Mouse (Mus musculus) heart, adult 2 months (tissue): ENCODE measurements around the gene Xrcc5. TPM values are rescaled to one million over a fixed set of nuclear protein-coding genes. Genes with fewer than 3 reads are reported as not detected.

Experiments
- DNase-seq, 2 experiments: peaks; one replicate each; pipeline ENCODE4 v3.0.0; 2021
- H3K27ac ChIP-seq: fragments of 200-600 bp; 2 replicates; pipeline ENCODE4 v1.8.1; 2022
- H3K27me3 ChIP-seq: fragments of 200-500 bp; 2 replicates; pipeline ENCODE4 v1.6.1; 2012; ENCODE audit warnings: mild to moderate bottlenecking, low read length, inconsistent platforms, mixed read lengths; ENCODE audit not compliant: control insufficient read depth, insufficient read depth
- H3K36me3 ChIP-seq: fragments of 200-500 bp; 2 replicates; pipeline ENCODE4 v1.6.1; 2012; ENCODE audit warnings: low read length, inconsistent platforms; ENCODE audit not compliant: control insufficient read depth, insufficient read depth
- H3K4me1 ChIP-seq: fragments of 200-500 bp; 2 replicates; pipeline ENCODE4 v1.6.1; 2011; ENCODE audit warnings: low read length; ENCODE audit not compliant: control insufficient read depth, insufficient read depth
- H3K4me3 ChIP-seq: fragments of 200-600 bp; 2 replicates; pipeline ENCODE4 v1.8.1; 2022
- H3K79me2 ChIP-seq: fragments of 200-500 bp; replicated peaks from 2 replicates; pipeline ENCODE4 v1.6.1; 2012; ENCODE audit warnings: mild to moderate bottlenecking, inconsistent platforms, low read length, moderate library complexity, mixed read lengths; ENCODE audit not compliant: control insufficient read depth, insufficient read depth
- H3K9ac ChIP-seq: fragments of 200-500 bp; 2 replicates; pipeline ENCODE4 v1.6.1; 2012; ENCODE audit warnings: low read depth, mild to moderate bottlenecking, control low read depth, inconsistent platforms, low read length, mixed read lengths
- CTCF ChIP-seq: fragments of 200-600 bp; IDR thresholded peaks from 2 replicates; pipeline ENCODE4 v1.8.1; 2022; ENCODE audit warnings: antibody characterized with exemption, mild to moderate bottlenecking, moderate library complexity
- EP300 ChIP-seq: fragments of 200-500 bp; IDR thresholded peaks from 2 replicates; pipeline ENCODE4 v1.6.1; 2011; ENCODE audit warnings: low read depth, low read length, control low read depth; ENCODE audit not compliant: insufficient read depth
- POLR2A ChIP-seq: fragments of 200-500 bp; IDR thresholded peaks from 2 replicates; pipeline ENCODE4 v1.6.1; 2011; ENCODE audit warnings: mild to moderate bottlenecking, low read depth, low read length, control low read depth; ENCODE audit not compliant: insufficient read depth
- WGBS: fragments of 180-500 bp; shearing (Covaris S2); methylation state at CpG from one replicate; pipeline ENCODE4 v1.1.7; 2018; 5-methylcytosine and 5-hydroxymethylcytosine counted together
- intact Hi-C: fragments of 180-260 bp; cut with DNase I; formaldehyde crosslinking; loops from one replicate; pipeline ENCODE4 v1.15.1; 2025
- polyA plus RNA-seq: library from polyadenylated mRNA; depleted of rRNA; stranded (reverse); fragments of >200 nt; gene quantifications from 2 replicates; pipeline ENCODE4 v1.2.3, GENCODE M21; 2012
- total RNA-seq, 2 experiments: library from RNA; stranded (reverse); gene quantifications; 2 replicates each; pipeline ENCODE4 v1.2.3; 2021

Gene Xrcc5
- total and polyA plus RNA-seq, 3 experiments = 3.6 to 16.2 (median 14.1) TPM

DNA sequence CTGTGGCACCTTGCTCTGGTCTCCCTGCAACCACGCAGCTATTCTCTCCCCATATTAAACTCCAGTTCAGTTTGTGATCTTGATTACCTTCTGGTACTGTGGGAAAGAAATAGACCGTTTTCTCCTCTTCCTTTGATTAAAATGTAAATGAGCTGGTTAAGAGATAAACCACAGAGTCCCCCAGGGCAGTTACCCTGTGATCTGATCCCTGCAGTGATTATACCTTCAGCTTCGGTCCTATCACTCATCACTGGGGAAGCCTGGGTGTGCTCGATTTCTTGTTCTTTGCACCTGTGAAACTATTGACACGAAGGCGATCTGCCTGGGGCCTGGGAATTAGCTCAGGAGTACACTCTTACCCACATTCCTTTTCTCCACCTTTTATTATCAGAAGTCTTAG is 40.7 kb downstream of the Xrcc5 start:
- DNase-seq = no peak
- H3K27me3 ChIP-seq = no peaks in the 10 kb centered on the region
- 79% methylated on average over 6 of the region's 6 CpGs for WGBS
- H3K4me1 ChIP-seq = no peaks in the 10 kb centered on the region
- TF ChIP-seq EP300 = no peak
- TF ChIP-seq POLR2A = no peak
- TF ChIP-seq CTCF = no peak
- H3K27ac ChIP-seq = no peak overlapping the region
- H3K9ac ChIP-seq = no peak overlapping the region
- intact Hi-C loops = no loop called here
- H3K79me2 ChIP-seq = no peaks in the 10 kb centered on the region
- H3K4me3 ChIP-seq = no peak overlapping the region
- H3K36me3 ChIP-seq = no peaks in the 10 kb centered on the region

DNA sequence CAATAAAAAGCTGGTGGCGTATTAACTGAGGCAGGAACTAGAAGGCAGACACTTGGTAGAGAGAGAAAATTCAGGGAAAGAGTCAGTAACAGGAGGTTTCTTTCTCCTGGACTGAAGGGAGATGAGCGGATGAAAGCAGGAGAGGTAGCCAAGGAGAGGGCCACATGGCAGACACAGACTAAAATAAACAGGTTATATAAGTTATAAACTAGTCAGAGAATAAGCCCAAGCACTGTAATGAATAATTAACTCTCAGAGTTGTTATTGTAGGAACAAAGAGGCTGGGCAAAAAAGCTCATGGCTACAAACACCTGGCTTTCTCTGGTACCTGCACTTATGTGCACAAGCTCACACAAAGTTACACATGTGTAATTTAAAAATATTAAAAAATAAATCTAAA is 47.6 kb downstream of the Xrcc5 start:
- Histone ChIP-seq H3K4me1 (no peaks in the 10 kb centered on the region), H3K9ac (no peak overlapping the region), H3K79me2 (no peaks in the 10 kb centered on the region), H3K4me3 (no peak overlapping the region), H3K27ac (no peak overlapping the region), H3K36me3 (no peaks in the 10 kb centered on the region), H3K27me3 (no peaks in the 10 kb centered on the region)
- TF ChIP-seq CTCF (no peak), POLR2A (no peak), EP300 (no peak)
- DNase-seq = no peak
- 96% methylated on average over 2 of the region's 2 CpGs for WGBS
- intact Hi-C loops = no loop called here

DNA sequence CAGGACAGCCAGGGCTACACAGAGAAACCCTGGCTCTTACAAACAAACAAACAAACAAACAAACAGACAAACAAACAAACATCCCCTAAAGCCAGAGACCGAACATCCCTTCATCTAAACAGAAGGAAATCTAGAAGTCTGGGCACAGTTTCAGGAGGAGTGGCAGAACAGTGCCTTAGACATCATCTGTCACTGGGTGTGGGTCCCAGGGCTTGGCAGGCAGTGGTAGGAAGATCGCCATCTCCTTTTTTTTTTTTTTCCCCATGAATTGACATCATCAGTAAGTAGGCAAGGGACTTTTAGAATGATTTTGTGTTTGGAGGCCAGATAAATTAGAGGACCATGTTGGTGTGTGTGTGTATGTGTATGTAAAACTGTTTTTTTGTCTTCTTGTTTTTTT is 51.0 kb downstream of the Xrcc5 start:
- WGBS = 79% methylated on average over 2 of the region's 2 CpGs
- Histone ChIP-seq H3K9ac (no peak overlapping the region), H3K27ac (no peak overlapping the region), H3K27me3 (no peaks in the 10 kb centered on the region), H3K4me1 (no peaks in the 10 kb centered on the region), H3K79me2 (no peaks in the 10 kb centered on the region), H3K4me3 (no peak overlapping the region), H3K36me3 (no peaks in the 10 kb centered on the region)
- DNase-seq = no peak
- TF ChIP-seq POLR2A = no peak
- TF ChIP-seq CTCF = no peak
- no peak for TF ChIP-seq EP300
- intact Hi-C loops = no loop called here

DNA sequence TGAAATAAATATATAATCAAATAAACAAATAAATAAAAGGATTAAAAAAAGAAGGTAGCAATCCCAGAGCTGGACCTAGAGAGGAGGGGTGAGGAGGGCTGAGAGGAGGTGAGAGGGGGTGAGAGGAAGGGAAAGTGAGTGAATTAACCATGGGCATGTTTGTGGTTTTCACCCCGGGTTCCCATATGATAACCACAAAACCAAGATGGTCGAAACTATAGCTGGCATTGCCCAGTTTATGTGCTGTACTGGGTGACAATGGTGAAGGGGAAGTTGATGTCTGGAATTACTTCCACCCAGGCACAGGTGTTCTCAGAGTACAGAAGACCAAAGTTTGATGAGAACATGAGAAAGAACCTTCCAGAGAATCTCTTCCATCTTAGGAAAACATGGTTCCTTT is 52.2 kb downstream of the Xrcc5 start:
- no peak for DNase-seq
- 81% methylated on average over 2 of the region's 2 CpGs for WGBS
- intact Hi-C loops = no loop called here
- Histone ChIP-seq H3K4me3 (no peak overlapping the region), H3K79me2 (no peaks in the 10 kb centered on the region), H3K27ac (no peak overlapping the region), H3K27me3 (no peaks in the 10 kb centered on the region), H3K9ac (no peak overlapping the region), H3K4me1 (no peaks in the 10 kb centered on the region; the same call in 1 of the 2 replicates), H3K36me3 (no peaks in the 10 kb centered on the region)
- TF ChIP-seq POLR2A (no peak), CTCF (no peak), EP300 (no peak)

DNA sequence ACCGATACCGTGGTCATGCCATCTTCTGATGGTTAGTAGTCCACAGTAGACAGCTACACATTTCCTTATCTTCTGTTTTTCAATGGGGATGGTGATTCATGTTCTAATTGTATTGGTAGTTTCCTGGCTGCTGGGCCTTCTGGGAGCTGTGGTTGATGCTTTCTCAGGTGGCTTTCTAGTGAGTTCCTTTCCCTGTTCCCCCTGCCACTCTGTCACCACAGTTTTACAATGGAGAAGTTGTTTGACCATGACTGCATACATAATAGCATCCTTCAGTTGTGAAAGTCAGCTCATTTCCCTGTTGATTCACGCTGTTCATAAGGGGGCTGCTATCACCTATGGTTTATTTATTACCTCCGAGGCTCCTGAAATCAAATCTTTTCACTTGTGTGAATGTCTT is 53.6 kb downstream of the Xrcc5 start:
- intact Hi-C loops = no loop called here
- Histone ChIP-seq H3K4me1 (peaks cover 2% of the 10 kb centered on the region; the same call in 1 of the 2 replicates), H3K4me3 (no peak overlapping the region), H3K36me3 (no peaks in the 10 kb centered on the region; the same call in 1 of the 2 replicates), H3K27me3 (no peaks in the 10 kb centered on the region), H3K9ac (no peak overlapping the region), H3K79me2 (no peaks in the 10 kb centered on the region), H3K27ac (no peak overlapping the region)
- TF ChIP-seq POLR2A = no peak
- TF ChIP-seq CTCF = no peak
- TF ChIP-seq EP300 = no peak
- DNase-seq = no peak
- WGBS = 94% methylated on average over 4 of the region's 4 CpGs

DNA sequence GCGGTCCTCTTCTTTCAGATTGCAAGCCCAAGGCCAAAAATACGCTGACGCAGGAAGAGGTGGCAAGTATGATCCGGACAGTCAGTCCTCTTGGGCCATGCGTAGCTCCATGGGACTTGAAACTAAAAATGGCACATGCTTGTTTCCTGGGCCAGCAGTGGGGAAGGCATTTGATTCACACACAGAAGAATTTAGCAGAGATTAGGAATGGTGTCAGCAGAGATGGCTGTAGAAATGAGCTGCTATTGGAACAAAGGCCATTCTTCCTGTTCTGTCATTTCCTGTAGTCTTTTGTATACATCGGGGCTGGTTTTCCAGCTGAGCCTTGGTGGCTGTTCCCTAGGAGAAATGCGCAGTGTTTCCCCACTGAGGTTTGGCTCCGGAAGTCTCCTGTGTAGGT is 57.4 kb downstream of the Xrcc5 start:
- Histone ChIP-seq H3K4me3 (no peak overlapping the region), H3K27me3 (no peaks in the 10 kb centered on the region), H3K4me1 (peaks cover 2% of the 10 kb centered on the region; the same call in 1 of the 2 replicates), H3K79me2 (no peaks in the 10 kb centered on the region), H3K9ac (no peak overlapping the region), H3K36me3 (no peaks in the 10 kb centered on the region; the same call in 1 of the 2 replicates), H3K27ac (no peak overlapping the region)
- no peak for DNase-seq
- WGBS = 20% methylated on average over 8 of the region's 8 CpGs
- intact Hi-C loops = loop anchor here (5.0 kb wide), 1 partner anchor 762 kb away; no protein-coding TSS in a partner anchor
- TF ChIP-seq EP300 (0 out of 2 replicates have a peak, but pooled peaks have one; percentile 24), POLR2A (no peak)
